Mouse (Mus musculus) spleen, adult 2 months (tissue): ENCODE data around the gene Lrrc9. TPM values are rescaled to one million over a fixed set of nuclear protein-coding genes. Genes with fewer than 3 reads are reported as not detected.

ENCODE experiments used
- DNase-seq, 2 experiments: peaks; one replicate each; pipeline versions ENCODE4 v3.0.0 to v3.0.0-alpha.2; 2012 to 2021; ENCODE audit warnings: low spot score in 2 of 2, low read depth in 1 of 2
- H3K27ac ChIP-seq: fragments of 200-500 bp; 2 replicates; pipeline ENCODE4 v1.5.1; 2012; ENCODE audit warnings: low read length, inconsistent platforms; ENCODE audit not compliant: insufficient read depth
- H3K27me3 ChIP-seq: fragments of 200-500 bp; 2 replicates; pipeline ENCODE4 v1.6.1; 2012; ENCODE audit warnings: mild to moderate bottlenecking, moderate library complexity, low read length, inconsistent platforms; ENCODE audit not compliant: control insufficient read depth, insufficient read depth
- H3K36me3 ChIP-seq: fragments of 200-500 bp; 2 replicates; pipeline ENCODE4 v1.6.1; 2012; ENCODE audit warnings: mild to moderate bottlenecking, low read length, inconsistent platforms; ENCODE audit not compliant: control insufficient read depth, insufficient read depth
- H3K4me1 ChIP-seq: fragments of 200-500 bp; 2 replicates; pipeline ENCODE4 v1.6.1; 2011; ENCODE audit warnings: inconsistent platforms; ENCODE audit not compliant: control insufficient read depth, insufficient read depth, insufficient read length
- H3K4me3 ChIP-seq: fragments of 200-500 bp; 2 replicates; pipeline ENCODE4 v1.5.1; 2011; ENCODE audit warnings: mild to moderate bottlenecking, inconsistent platforms; ENCODE audit not compliant: insufficient read depth, insufficient read length; ENCODE audit errors: extremely low read depth
- CTCF ChIP-seq: fragments of 200-500 bp; IDR thresholded peaks from 2 replicates; pipeline ENCODE4 v1.5.1; 2011; ENCODE audit warnings: mild to moderate bottlenecking, inconsistent platforms; ENCODE audit not compliant: insufficient read depth, insufficient read length, insufficient replicate concordance; ENCODE audit errors: extremely low read depth
- POLR2A ChIP-seq: fragments of 200-500 bp; IDR thresholded peaks from 2 replicates; pipeline ENCODE4 v1.6.1; 2011; ENCODE audit warnings: low read depth, low read length, inconsistent platforms
- WGBS: fragments of 180-500 bp; shearing (Covaris S2); methylation state at CpG from one replicate; pipeline ENCODE4 v1.1.7; 2018; 5-methylcytosine and 5-hydroxymethylcytosine counted together
- polyA plus RNA-seq: library from polyadenylated mRNA; depleted of rRNA; stranded (reverse); fragments of >200 nt; gene quantifications from 2 replicates; pipeline ENCODE4 v1.2.3, GENCODE M21; 2012; rRNA removed

Gene Lrrc9
- polyA plus RNA-seq: 0.04 TPM in 1 of 2 replicates, not detected in the other

DNA sequence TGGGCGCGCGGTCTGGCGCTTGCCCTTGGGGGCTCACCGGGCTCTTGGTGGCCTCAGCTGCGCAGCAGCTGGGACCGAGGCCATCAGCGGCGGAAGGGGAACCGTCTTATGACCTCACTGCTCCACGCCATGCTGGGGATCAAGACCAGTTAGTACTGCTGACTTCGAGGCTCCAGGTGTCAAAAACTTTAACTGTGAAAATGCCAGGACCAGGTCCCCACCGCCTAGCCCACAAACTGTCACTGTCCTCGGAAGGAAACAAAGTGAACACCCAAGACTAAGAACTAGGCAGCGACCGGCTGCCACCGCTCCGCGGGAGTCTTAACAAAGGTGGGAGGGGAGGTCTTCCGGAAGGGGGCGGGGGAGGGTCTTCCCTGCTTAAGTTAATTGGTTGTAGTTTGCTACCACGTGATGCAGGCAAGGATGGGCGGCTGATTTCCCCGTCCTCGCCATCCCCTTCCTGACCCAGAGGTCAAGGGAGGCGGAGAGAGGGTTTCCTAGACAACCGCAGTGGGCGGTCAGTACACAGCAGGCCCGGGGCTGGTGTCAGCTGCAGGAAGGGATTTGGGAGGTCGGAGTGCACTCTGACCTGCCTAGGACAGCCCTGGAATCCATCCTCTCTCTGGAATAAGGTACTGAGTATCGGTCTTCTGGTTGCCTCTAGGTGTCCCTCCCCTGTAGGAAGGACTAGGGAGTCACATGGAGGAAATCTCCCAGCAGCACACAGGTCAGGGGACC is at the start of gene Lrrc9:
Lrrc9 (plus strand) TSS at position 28 of the 738 bp plus-strand sequence.
- H3K27ac ChIP-seq: no peak within 1 kb of the TSS
- 7% methylated on average over 31 of the region's 31 CpGs for WGBS
- no peak for TF ChIP-seq CTCF
- no peak for TF ChIP-seq POLR2A
- no peaks in the 10 kb centered on the region for H3K36me3 ChIP-seq
- peaks cover 3% of the 10 kb centered on the region; the same call in 1 of the 2 replicates for H3K4me1 ChIP-seq
- DNase-seq: peak in 1 of 2 experiments; percentile 4
- H3K27me3 ChIP-seq: peaks cover 2% of the 10 kb centered on the region; the same call in 1 of the 2 replicates
- peak within 1 kb of the TSS; percentile 39 for H3K4me3 ChIP-seq

DNA sequence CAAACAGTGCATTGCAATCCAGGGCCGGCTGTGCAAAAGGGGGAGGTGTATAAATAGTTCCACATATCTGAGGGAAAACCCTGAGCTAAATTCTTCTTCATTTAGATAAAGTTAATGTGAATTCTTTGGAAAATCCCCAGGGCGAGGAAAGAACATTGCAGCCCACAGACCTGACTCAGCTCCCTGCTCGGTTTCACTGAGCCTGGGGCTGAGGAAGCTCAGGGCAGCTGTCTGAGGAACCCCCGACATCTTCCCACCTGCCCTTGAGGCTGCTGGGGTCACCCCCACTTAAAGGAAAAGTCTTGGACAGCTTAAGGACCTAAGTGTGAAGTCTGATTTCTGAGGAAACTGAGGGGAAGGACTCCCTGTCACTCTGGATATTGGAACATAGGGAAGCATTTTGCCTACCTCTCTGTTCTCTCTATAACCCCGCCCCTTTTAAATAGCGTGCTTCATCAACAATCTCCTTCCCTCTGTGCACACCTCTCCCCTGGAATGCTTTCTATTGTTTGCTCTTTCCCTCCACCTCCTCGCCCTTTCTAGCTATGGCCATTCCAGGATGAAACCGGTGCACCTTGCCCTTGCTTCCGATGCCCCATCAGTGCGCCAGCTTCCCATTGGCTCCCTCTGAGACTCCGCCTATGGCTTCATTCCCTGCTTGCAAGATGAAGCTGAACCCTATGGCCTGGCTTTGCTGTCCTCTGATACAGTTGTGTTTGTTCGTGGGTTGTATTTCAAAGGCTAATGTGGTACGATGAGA is 48.4 kb upstream of the Lrrc9 start:
- Histone ChIP-seq H3K36me3 (no peaks in the 10 kb centered on the region), H3K4me3 (no peak overlapping the region), H3K27ac (no peak overlapping the region), H3K27me3 (no peaks in the 10 kb centered on the region), H3K4me1 (no peaks in the 10 kb centered on the region)
- 78% methylated on average over 13 of the region's 13 CpGs for WGBS
- TF ChIP-seq CTCF (no peak), POLR2A (no peak)
- no peak for DNase-seq

DNA sequence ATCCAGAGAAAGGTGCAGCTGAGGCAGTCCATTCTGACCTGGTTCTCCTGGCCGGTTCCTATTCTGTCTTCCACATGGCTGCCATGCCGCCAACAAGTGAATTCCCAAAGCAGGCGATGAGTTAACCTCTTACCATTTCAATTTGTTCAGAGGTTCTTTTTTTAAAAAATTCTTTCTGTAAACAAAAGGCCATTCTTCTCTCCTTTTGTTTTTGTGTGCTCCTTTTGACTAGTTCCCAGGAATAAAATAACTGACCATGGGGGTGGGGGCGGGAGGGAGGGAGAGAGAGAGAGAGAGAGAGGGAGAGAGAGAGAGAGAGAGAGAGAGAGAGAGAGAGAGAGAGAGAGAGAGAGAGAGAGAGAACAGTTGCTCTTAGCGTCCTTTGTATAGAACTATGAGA is 36.6 kb upstream of the Lrrc9 start:
- TF ChIP-seq POLR2A (no peak), CTCF (no peak)
- H3K27ac ChIP-seq: no peak overlapping the region
- 81% methylated on average over 5 of the region's 5 CpGs for WGBS
- H3K36me3 ChIP-seq: no peaks in the 10 kb centered on the region
- DNase-seq: no peak
- H3K4me1 ChIP-seq: no peaks in the 10 kb centered on the region
- peaks cover 14% of the 10 kb centered on the region for H3K27me3 ChIP-seq
- no peak overlapping the region for H3K4me3 ChIP-seq

DNA sequence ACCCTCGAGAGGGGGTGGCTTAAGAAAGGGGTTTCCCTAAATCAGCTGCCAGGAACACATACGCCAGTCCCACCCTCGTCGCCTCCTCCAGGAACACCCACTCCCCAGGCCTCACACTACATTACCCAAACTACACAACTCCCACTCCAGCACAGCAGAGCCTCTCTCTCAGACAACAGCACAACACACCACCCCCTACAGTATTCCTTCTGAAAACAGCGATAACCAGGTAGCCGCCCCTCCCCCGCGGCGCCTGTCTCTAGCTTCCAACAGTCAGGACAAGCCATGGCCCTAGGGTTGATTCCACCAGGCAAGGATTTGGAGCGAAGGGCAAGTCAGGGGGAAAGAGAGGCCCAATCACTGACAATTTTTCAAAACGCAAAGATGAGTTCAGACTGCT is 34.5 kb upstream of the Lrrc9 start:
- Histone ChIP-seq H3K4me1 (no peaks in the 10 kb centered on the region), H3K27ac (no peak overlapping the region), H3K4me3 (no peak overlapping the region), H3K36me3 (no peaks in the 10 kb centered on the region), H3K27me3 (peaks cover 14% of the 10 kb centered on the region)
- no peak for DNase-seq
- 37% methylated on average over 11 of the region's 11 CpGs for WGBS
- TF ChIP-seq CTCF (no peak), POLR2A (no peak)

DNA sequence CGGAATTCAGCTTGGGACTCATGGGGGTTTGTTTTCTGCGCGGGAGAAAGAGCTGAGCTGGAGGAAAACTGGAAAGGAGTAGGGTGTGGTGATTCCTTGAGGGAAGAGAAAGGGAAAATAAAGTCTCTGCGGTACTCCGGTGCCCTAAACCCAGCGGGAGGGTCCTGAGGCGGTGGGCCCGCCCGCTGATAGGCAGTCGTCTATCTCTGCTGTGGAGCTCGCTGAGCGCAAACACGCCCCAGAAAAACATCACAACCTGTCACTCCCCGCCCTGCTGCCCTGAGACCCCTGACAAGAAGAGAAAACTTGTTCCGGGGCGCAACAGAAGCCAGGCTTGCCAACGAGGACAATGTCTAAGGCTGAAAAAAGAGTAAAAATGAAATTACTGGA is 34.0 kb upstream of the Lrrc9 start:
- H3K27me3 ChIP-seq: peaks cover 14% of the 10 kb centered on the region

DNA sequence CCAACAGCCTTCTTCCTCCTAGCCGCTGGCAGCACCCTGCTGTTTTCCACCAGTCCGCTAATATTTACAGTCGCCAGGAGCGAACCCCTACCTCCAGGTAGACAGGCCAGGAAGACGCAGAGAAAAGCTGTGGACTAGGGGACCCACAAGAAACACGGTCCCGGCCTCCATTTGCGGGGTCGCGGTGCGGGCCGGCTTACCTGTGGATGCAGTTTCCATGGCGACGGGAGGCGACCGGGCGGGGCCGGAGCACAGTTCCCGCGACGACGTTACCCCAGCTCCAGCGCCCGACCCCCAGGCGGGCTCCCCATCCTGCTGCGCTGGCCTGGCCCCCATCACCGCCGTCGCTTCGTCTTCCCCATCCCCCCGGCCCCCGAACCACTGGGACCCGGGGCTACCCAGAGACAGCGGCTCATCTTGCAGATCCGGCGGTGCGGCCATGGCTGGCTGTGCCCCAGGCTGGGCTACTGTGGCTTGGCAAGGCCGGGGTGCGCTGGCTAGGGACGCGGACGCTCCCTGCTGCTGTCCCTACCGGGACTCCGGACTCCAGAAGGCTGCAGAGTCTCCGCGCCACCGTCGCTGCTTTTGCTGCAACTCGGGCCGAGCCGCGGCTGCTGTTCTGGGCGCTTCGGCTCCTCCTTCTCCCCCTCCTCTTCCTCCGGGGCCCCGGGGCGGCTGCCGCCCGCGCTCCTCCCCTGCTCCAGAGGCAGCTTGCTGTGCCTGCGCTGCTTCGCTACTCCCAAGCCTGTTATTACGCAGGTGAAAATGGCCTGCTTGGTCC is 33.4 kb upstream of the Lrrc9 start:
- peaks cover 14% of the 10 kb centered on the region for H3K27me3 ChIP-seq
- TF ChIP-seq CTCF (no peak), POLR2A (no peak)
- WGBS: 2% methylated on average over 62 of the region's 63 CpGs
- no peak overlapping the region for H3K27ac ChIP-seq
- DNase-seq: no peak
- H3K4me1 ChIP-seq: no peaks in the 10 kb centered on the region
- peak overlapping the region; percentile 52 for H3K4me3 ChIP-seq
- no peaks in the 10 kb centered on the region for H3K36me3 ChIP-seq

More for the DNA sequence above, 34.0 kb upstream of the Lrrc9 start:
- Histone ChIP-seq H3K4me1 (no peaks in the 10 kb centered on the region), H3K36me3 (no peaks in the 10 kb centered on the region), H3K27ac (no peak overlapping the region), H3K4me3 (peak overlapping the region; percentile 52; the same call in 1 of the 2 replicates)
- WGBS: 6% methylated on average over 17 of the region's 17 CpGs
- TF ChIP-seq POLR2A: no peak
- no peak for DNase-seq

DNA sequence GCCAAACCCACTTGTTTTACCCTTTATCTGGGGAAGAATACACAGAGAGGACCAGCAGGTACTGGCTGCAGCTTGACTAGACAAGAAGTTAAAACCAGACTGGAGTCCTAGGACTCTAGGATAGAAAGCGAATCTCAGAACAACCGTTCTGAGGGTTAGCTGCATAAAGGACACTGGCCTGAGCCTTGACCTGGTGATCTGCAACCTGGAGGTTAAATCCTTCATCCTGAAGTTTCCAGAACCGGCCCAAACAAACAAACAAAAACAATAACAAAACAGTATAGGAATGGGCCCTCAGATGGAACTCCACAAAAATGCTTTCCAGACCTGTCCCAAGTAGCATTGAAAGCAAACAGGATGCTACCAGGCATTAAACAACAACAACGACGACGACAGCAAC is 32.7 kb upstream of the Lrrc9 start, which contains the start of gene Rtn1:
Rtn1 (minus strand) TSS at position 101 of the 400 bp plus-strand sequence.
- DNase-seq: no peak
- H3K4me3 ChIP-seq: peak within 1 kb of the TSS; percentile 52
- 43% methylated on average over 6 of the region's 6 CpGs for WGBS

More for the DNA sequence above, 32.7 kb upstream of the Lrrc9 start, which contains the start of gene Rtn1:
- no peak for TF ChIP-seq POLR2A
- no peak for TF ChIP-seq CTCF
- no peaks in the 10 kb centered on the region for H3K4me1 ChIP-seq
- peaks cover 14% of the 10 kb centered on the region for H3K27me3 ChIP-seq
- H3K36me3 ChIP-seq: no peaks in the 10 kb centered on the region
- no peak within 1 kb of the TSS for H3K27ac ChIP-seq
